Mouse (Mus musculus) lung, adult 18-20 months (tissue): Measurements from ENCODE around the gene Mapk1.

Source experiments
- DNase-seq, 2 experiments: peaks; one replicate each; pipeline ENCODE4 v3.0.0; 2022; ENCODE audit warnings: mixed read lengths in 2 of 2

The Mapk1 gene

DNA sequence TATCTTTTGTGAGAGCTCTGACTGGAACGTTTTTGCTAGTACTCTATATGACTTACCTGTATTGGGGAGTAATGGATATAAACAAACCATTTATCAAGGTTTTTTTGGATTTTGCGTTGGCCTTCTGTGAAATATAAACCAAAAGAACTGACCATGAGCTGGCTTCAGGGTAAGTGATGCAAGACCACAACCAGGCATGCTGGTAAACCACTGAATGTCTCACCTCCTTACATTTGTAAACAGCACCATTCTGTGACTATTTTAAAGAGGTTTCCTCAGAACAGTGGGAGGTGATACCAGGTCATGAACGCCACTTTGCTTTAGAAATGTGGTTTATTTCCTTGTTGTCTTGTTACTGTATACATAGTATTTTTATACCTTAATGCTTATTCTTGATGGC lies 103.1 kb downstream of the Mapk1 start:
- DNase-seq: no peak

DNA sequence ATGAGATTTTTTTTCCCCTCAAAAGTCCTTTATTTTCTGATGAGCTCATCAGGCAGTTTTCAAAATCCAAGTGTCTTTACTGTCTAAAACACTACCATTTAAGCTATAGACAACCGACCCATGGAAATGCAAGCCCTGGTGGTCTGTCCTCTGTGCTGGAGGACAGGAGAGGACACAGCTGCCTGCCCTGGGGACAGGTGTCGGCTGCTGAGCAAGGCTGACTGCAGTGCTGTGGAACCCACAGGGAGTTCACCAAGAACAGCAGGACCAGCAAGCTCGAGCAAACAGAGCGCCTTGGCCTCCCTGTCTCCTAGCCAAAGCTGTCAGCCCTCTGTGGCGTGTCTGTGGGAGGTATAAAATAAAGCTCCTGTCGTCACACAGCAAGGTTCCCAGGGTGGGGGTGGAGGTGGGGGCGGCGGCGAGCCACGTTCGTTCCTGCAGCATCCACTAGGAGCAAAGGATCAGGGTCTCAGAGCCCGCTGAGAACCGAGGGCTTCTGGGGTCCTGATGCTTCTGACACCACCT lies 103.5 kb downstream of the Mapk1 start:
- DNase-seq: no peak

DNA sequence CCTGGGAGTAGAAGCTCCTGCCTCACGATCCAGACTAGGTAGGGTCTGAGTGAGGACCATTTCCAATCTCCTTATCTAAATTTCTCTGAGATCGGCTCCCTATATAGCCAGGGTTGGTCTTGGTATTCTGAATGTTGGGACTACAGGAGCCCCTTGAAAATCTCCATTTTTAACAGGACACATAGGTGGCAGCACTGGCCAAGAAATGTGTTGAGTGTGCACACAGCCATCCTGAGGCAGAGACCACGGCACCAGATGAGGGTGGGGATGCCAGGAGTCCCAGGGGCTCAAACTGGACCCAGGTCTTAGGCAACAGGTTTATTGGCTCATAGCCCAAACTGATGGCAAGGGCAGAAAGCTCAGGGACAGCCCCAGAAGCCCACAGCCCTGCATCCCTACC lies 105.2 kb downstream of the Mapk1 start:
- no peak for DNase-seq

DNA sequence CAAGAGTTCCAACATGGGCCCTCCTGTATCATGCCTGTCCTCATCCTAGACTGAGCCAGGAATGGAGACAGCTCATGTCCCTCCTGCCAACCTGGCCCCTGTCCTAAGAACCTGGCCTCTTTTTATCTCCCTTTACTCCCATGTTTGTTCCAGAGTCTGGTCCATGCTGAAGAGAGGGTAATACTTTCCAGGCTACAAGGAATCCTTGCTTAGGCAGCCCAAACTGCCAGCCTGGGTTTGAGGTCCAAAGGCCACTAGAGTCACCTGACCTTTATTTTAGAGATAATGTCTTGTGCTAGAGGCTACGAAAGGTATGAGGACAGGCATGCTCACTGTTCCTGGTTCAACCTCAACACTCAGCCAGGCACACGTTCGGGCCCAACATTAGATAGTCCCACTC lies 113.8 kb downstream of the Mapk1 start:
- no peak for DNase-seq
